ENCODE assay signal across 8 mouse cellular contexts in the genomic region with DNA sequence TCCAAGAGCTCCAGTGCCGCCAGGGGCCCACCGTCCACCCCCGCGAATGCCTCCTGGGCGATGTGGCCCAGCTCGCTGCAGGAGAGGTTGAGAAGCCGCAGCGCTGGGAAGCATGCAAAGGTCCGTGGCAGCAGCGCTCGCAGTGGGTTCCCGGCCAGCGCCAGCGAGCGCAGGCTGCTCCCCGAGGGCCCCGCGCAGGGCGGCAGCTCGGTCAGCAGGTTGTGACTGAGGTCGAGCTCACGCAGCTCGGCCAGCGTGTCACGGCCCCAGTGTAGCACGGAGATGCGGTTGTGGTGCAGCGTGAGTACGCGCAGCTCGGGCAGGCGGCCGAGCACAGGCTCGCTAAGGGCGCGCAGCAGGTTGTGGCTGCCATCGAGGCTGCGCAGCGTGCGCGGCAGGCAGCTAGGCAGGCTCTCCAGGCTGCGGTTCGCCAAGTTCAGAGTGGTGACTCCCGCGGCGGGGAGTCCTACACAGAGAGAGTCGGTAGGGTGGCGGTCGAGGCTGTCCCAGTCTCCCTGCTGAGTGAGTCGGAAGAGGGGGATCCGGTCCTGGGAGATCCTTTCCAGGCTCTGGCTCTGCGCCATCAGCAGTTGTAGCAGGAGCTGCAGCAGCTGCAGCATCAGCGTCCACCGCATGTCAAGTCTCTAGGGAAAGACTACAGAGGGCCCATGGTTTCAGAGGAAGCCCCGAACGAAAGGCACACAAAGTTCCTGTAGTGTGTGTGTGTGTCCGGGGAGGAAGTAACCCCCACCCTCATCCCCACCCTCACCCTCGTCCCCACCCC. TPM values are rescaled to one million over a fixed set of nuclear protein-coding genes. Genes with fewer than 3 reads are reported as not detected.
DNase-seq lines count a peak whose midpoint lies in the region; ATAC-seq and TF ChIP-seq lines count a peak whose summit lies in the region.

No protein-coding gene starts in this region.

- no peak for TF ChIP-seq POLR2A in liver, adult 2 months (IDR thresholded peaks at IDR 0.05; ENCODE audit: extremely low read depth, insufficient read depth, low read length)

- H3K4me3 ChIP-seq in embryonic facial prominence, embryonic 11.5 days (ENCODE audit: low read depth, low read length): peak overlapping the region; percentile 50
- H3K4me3 ChIP-seq in hindbrain, embryonic 10.5 days: peak overlapping the region; percentile 68
- H3K4me3 ChIP-seq in liver, adult 2 months (ENCODE audit: insufficient read depth, low read depth, low read length): peak overlapping the region; percentile 53; the same call in 1 of the 2 replicates
- peak overlapping the region; percentile 47 for H3K4me3 ChIP-seq in neural tube, embryonic 14.5 days (ENCODE audit: low read depth, low read length)

- CTCF ChIA-PET in Patski (lab: Charles Lee): interaction anchor here (1.2 kb wide), 1 partner anchor 23 kb away, joined by 3 read pairs; no protein-coding TSS in a partner anchor

- H3K4me2 ChIP-seq in embryonic facial prominence, embryonic 11.5 days (ENCODE audit: low read depth, low read length): peak overlapping the region; percentile 94
- H3K4me2 ChIP-seq in neural tube, embryonic 14.5 days (ENCODE audit: low read depth, low read length): peak overlapping the region; percentile 99

- H3K27me3 ChIP-seq in Patski: peaks cover 33% of the 10 kb centered on the region
- peaks cover 11% of the 10 kb centered on the region for H3K27me3 ChIP-seq in embryonic facial prominence, embryonic 11.5 days (ENCODE audit: control insufficient read depth, insufficient read depth, low read length)
- peaks cover 50% of the 10 kb centered on the region for H3K27me3 ChIP-seq in hindbrain, embryonic 10.5 days (ENCODE audit: insufficient read depth, poor library complexity, severe bottlenecking)
- H3K27me3 ChIP-seq in liver, adult 2 months (ENCODE audit: control insufficient read depth, insufficient read depth, low read length): peaks cover 3% of the 10 kb centered on the region; the same call in 1 of the 2 replicates
- H3K27me3 ChIP-seq in neural tube, embryonic 14.5 days (ENCODE audit: control insufficient read depth, insufficient read depth, low read length): peaks cover 15% of the 10 kb centered on the region

- no peak overlapping the region for H3K27ac ChIP-seq in embryonic facial prominence, embryonic 11.5 days (replicated peaks; ENCODE audit: low read depth, low read length)
- peak overlapping the region; percentile 59; the same call in 1 of the 2 replicates for H3K27ac ChIP-seq in hindbrain, embryonic 10.5 days
- H3K27ac ChIP-seq in liver, adult 2 months (replicated peaks; ENCODE audit: insufficient read depth, low read depth, low read length): no peak overlapping the region
- no peak overlapping the region for H3K27ac ChIP-seq in neural tube, embryonic 14.5 days (ENCODE audit: low read depth, low read length)

- DNase-seq in layer of hippocampus, postnatal 14 days (ENCODE audit: low spot score in 2 of 2): peak; percentile 16 to 35
- DNase-seq in layer of hippocampus, adult 9-11 months: no peak
- no peak for DNase-seq in Patski (ENCODE audit: low read depth, low spot score)
- peak; percentile 64 for DNase-seq in embryonic facial prominence, embryonic 11.5 days (ENCODE audit: low spot score)
- DNase-seq in hindbrain, embryonic 10.5 days (ENCODE audit: low spot score): peak; percentile 62
- peak; percentile 24 for DNase-seq in liver, adult 2 months (ENCODE audit: extremely low read depth, low read depth, low spot score)
- no peak for DNase-seq in urinary bladder, postnatal 10 days (ENCODE audit: low spot score)

- in situ Hi-C loops in Patski (cut with MboI; ENCODE audit: low pct_unique_long_range_greater_than_20kb): no loop called here

- POLR2A ChIA-PET in Patski (lab: Charles Lee): no interaction called here

- H3K9me3 ChIP-seq in embryonic facial prominence, embryonic 11.5 days (replicated peaks; ENCODE audit: control insufficient read depth, low read length): no peaks in the 10 kb centered on the region
- H3K9me3 ChIP-seq in hindbrain, embryonic 10.5 days: no peaks in the 10 kb centered on the region
- H3K9me3 ChIP-seq in neural tube, embryonic 14.5 days (ENCODE audit: control insufficient read depth, low read length): no peaks in the 10 kb centered on the region

- H3K4me1 ChIP-seq in embryonic facial prominence, embryonic 11.5 days (ENCODE audit: control insufficient read depth, insufficient read depth, low read length): peaks cover 3% of the 10 kb centered on the region; the same call in 1 of the 2 replicates
- peaks cover 33% of the 10 kb centered on the region for H3K4me1 ChIP-seq in hindbrain, embryonic 10.5 days (replicated peaks)
- H3K4me1 ChIP-seq in liver, adult 2 months (ENCODE audit: control insufficient read depth, insufficient read depth, low read length): peaks cover 12% of the 10 kb centered on the region
- H3K4me1 ChIP-seq in neural tube, embryonic 14.5 days (ENCODE audit: control insufficient read depth, insufficient read depth, low read length): 0 out of 2 replicates have a peak, but pooled peaks cover 3% of the 10 kb centered on the region

- H3K36me3 ChIP-seq in embryonic facial prominence, embryonic 11.5 days (replicated peaks; ENCODE audit: control insufficient read depth, insufficient read depth, low read depth, low read length): no peaks in the 10 kb centered on the region
- no peaks in the 10 kb centered on the region for H3K36me3 ChIP-seq in hindbrain, embryonic 10.5 days
- H3K36me3 ChIP-seq in liver, adult 2 months (ENCODE audit: control insufficient read depth, insufficient read depth, low read length): no peaks in the 10 kb centered on the region
- H3K36me3 ChIP-seq in neural tube, embryonic 14.5 days (ENCODE audit: control insufficient read depth, insufficient read depth, low read length): no peaks in the 10 kb centered on the region

- ATAC-seq in Patski: peak; percentile 41
- ATAC-seq in embryonic facial prominence, embryonic 11.5 days (replicated peaks; ENCODE audit: insufficient number of reproducible peaks, low FRiP score, low TSS enrichment, low read depth): peak; percentile 68
- peak; percentile 87 for ATAC-seq in neural tube, embryonic 14.5 days (ENCODE audit: low read depth)

- WGBS in embryonic facial prominence, embryonic 11.5 days: under 1% methylated on average over 55 of the region's 58 CpGs
- WGBS in hindbrain, embryonic 10.5 days: under 1% methylated on average over 58 of the region's 58 CpGs
- WGBS in liver, adult 2 months: 1% methylated on average over 58 of the region's 58 CpGs
- WGBS in neural tube, embryonic 14.5 days: under 1% methylated on average over 57 of the region's 58 CpGs

- H3K9ac ChIP-seq in embryonic facial prominence, embryonic 11.5 days (replicated peaks; ENCODE audit: low read length): peak overlapping the region; percentile 47
- peak overlapping the region; percentile 44 for H3K9ac ChIP-seq in liver, adult 2 months (ENCODE audit: low read depth, low read length)
- peak overlapping the region; percentile 57 for H3K9ac ChIP-seq in neural tube, embryonic 14.5 days (replicated peaks; ENCODE audit: low read depth, low read length)

- H3K79me2 ChIP-seq in liver, adult 2 months (ENCODE audit: control insufficient read depth, insufficient read depth, low read length): no peaks in the 10 kb centered on the region

- no peak for TF ChIP-seq CTCF in Patski (IDR thresholded peaks at IDR 0.05)
- no peak for TF ChIP-seq CTCF in liver, adult 2 months (IDR thresholded peaks at IDR 0.05; ENCODE audit: low read depth, low read length)

RNA-seq across cellular contexts. Expression of gene Lrrn4, which starts 1.2 kb away (rescaled TPM):
- total RNA-seq in layer of hippocampus, postnatal 14 days (2021): under 1 TPM; 0.69 to 0.76 TPM
- not detected for polyA plus RNA-seq in Patski (2021)
- polyA plus RNA-seq in embryonic facial prominence, embryonic 11.5 days (2014; fragmentation: Nextera tagmentation; extraction: Ambion mirVana): 0.33 and 0.34 TPM in 2 replicates
- 0.31 and 0.45 TPM in 2 replicates for polyA plus RNA-seq in hindbrain, embryonic 10.5 days (2016; fragmentation: Nextera tagmentation; extraction: Ambion mirVana)
- 0.13 and 0.37 TPM in 2 replicates for total RNA-seq in liver, adult 2 months (2014; rRNA removed)
- 0.61 and 0.73 TPM in 2 replicates for polyA plus RNA-seq in liver, adult 2 months (2012; rRNA removed)
- polyA plus RNA-seq in neural tube, embryonic 14.5 days (2014; fragmentation: Nextera tagmentation; extraction: Ambion mirVana): 0.27 and 0.54 TPM in 2 replicates

RNA-seq across cellular contexts. Expression of gene Crls1, which starts 33.0 kb away (rescaled TPM):
- total RNA-seq in layer of hippocampus, postnatal 14 days (2021): 10 to 100 TPM; 33.5 to 38.1 TPM
- polyA plus RNA-seq in Patski (2021): 40.2 TPM
- polyA plus RNA-seq in embryonic facial prominence, embryonic 11.5 days (2014; fragmentation: Nextera tagmentation; extraction: Ambion mirVana): 23.7 and 32.3 TPM in 2 replicates
- polyA plus RNA-seq in hindbrain, embryonic 10.5 days (2016; fragmentation: Nextera tagmentation; extraction: Ambion mirVana): 8.5 and 8.7 TPM in 2 replicates
- 80.9 and 90.4 TPM in 2 replicates for total RNA-seq in liver, adult 2 months (2014; rRNA removed)
- polyA plus RNA-seq in liver, adult 2 months (2012; rRNA removed): 41.3 and 52.9 TPM in 2 replicates
- 11.3 and 11.6 TPM in 2 replicates for polyA plus RNA-seq in neural tube, embryonic 14.5 days (2014; fragmentation: Nextera tagmentation; extraction: Ambion mirVana)

Comparison
In these comparisons a context has a peak if more than half of its experiments do, and no peak if none do; other contexts are left out.
1. DNase-seq: peak in layer of hippocampus, postnatal 14 days (2 of 2), embryonic facial prominence, embryonic 11.5 days (single experiment), hindbrain, embryonic 10.5 days (single experiment) and liver, adult 2 months (single experiment); none in layer of hippocampus, adult 9-11 months (single experiment), Patski (single experiment) and urinary bladder, postnatal 10 days (single experiment).
2. Peak in every context shown above with its lines, with median percentiles within 50 percentile points of each other: ATAC-seq, H3K4me3 ChIP-seq and H3K9ac ChIP-seq.